Mouse (Mus musculus) embryonic facial prominence, embryonic 14.5 days (tissue): ENCODE results near the gene Ppcdc. TPM values are rescaled to one million over a fixed set of nuclear protein-coding genes. Genes with fewer than 3 reads are reported as not detected.
A peak's percentile ranks its signal among the peaks of the same experiment; 100 is the strongest.
"Not testable (repeated sequence)": the region's sequence is repeated elsewhere in the genome, so short reads cannot be mapped to it uniquely, and the experiment has no call there.

ENCODE experiments used
- ATAC-seq: fragments of 200-750 bp; cut with Nextera tagmentation; 2 replicates; pipeline ENCODE4 v1.8.0; 2017; ENCODE audit warnings: low read depth, moderate number of reproducible peaks, moderate TSS enrichment
- DNase-seq: peaks from one replicate; pipeline ENCODE4 v3.0.0-alpha.2; 2015; ENCODE audit warnings: low spot score
- H3K27ac ChIP-seq: fragments of 300-500 bp; sonication (generic); replicated peaks from 2 replicates; pipeline ENCODE4 v1.5.1; 2014; ENCODE audit warnings: low read depth, mild to moderate bottlenecking, low read length, moderate library complexity
- H3K27me3 ChIP-seq: fragments of 300-500 bp; sonication (generic); replicated peaks from 2 replicates; pipeline ENCODE4 v1.6.1; 2014; ENCODE audit warnings: low read length; ENCODE audit not compliant: control insufficient read depth, insufficient read depth
- H3K36me3 ChIP-seq: fragments of 300-500 bp; sonication (generic); 2 replicates; pipeline ENCODE4 v1.6.1; 2014; ENCODE audit warnings: low read length, mixed read lengths; ENCODE audit not compliant: control insufficient read depth, insufficient read depth
- H3K4me1 ChIP-seq: fragments of 300-500 bp; sonication (generic); 2 replicates; pipeline ENCODE4 v1.6.1; 2014; ENCODE audit warnings: antibody characterized with exemption, low read length; ENCODE audit not compliant: control insufficient read depth, insufficient read depth
- H3K4me2 ChIP-seq: fragments of 300-500 bp; sonication (generic); 2 replicates; pipeline ENCODE4 v1.6.1; 2014; ENCODE audit warnings: low read depth, mild to moderate bottlenecking, low read length, moderate library complexity, mixed read lengths
- H3K4me3 ChIP-seq: fragments of 300-500 bp; sonication (generic); 2 replicates; pipeline ENCODE4 v1.5.1; 2014; ENCODE audit warnings: low read depth, mild to moderate bottlenecking, low read length
- H3K9ac ChIP-seq: fragments of 300-500 bp; sonication (generic); 2 replicates; pipeline ENCODE4 v1.6.1; 2014; ENCODE audit warnings: low read depth, mild to moderate bottlenecking, low read length, moderate library complexity, mixed read lengths
- H3K9me3 ChIP-seq: fragments of 300-500 bp; sonication (generic); 2 replicates; pipeline ENCODE4 v1.6.1; 2016; ENCODE audit warnings: low read length; ENCODE audit not compliant: control insufficient read depth
- WGBS: fragments of 180-500 bp; shearing (Covaris S2); extraction: QIAGEN DNeasy Blood & Tissue Kit; methylation state at CpG from one replicate; pipeline ENCODE4 v1.1.7; 2014; 5-methylcytosine and 5-hydroxymethylcytosine counted together
- polyA plus RNA-seq: library from polyadenylated mRNA; unstranded; fragments of >200 nt; fragmentation: Nextera tagmentation; extraction: Ambion mirVana; gene quantifications from 2 replicates; pipeline ENCODE4 v1.2.1, GENCODE M21; 2014

The Ppcdc gene
- polyA plus RNA-seq, 1 experiment from 2014 or later: 20.2 TPM

DNA sequence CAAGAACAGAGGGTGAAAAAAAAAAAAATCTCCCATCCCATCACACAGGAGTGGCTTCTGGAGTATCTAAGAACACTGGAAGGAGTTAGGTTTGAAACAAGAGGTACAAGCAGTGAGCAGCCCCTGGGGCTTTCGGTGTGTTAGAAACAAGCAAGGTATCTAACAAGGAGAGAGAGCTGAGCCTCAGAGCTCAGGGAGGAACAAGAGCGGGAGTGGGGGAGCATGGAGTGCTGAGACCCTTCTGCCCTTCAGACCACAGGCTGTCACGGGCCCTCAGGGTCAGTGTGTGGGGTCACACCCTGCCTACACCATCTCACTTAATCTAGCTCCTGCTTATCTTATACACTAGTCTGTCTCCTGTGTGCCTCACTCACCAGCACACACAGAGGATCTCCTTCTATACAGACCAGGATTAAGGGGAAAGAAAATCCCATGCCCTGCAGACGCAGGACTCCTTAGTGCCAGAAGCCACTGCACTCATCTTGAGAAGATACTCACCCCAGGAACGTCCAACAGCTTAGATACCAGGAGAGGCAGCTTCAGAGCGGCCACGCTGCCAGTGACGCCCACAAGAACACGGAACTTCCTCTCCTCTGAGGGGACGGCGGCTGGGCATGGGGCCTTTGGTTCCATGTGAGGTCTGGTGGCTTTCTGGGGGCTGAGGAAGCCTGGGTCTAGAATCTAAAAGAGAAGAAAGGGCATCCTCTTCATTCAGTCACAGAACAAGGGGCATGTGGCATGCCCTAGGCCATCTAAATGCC lies 5.3 kb downstream of the Ppcdc start:
- H3K4me3 ChIP-seq: no peak overlapping the region
- no peak overlapping the region for H3K9ac ChIP-seq
- no peak overlapping the region for H3K27ac ChIP-seq
- peaks cover 16% of the 10 kb centered on the region for H3K4me1 ChIP-seq
- ATAC-seq (no peak), DNase-seq (no peak)
- no peaks in the 10 kb centered on the region for H3K9me3 ChIP-seq
- no peak overlapping the region for H3K4me2 ChIP-seq
- WGBS: 85% methylated on average over 11 of the region's 11 CpGs
- no peaks in the 10 kb centered on the region for H3K36me3 ChIP-seq
- H3K27me3 ChIP-seq: no peaks in the 10 kb centered on the region

GRCm38 (mm10) chr9:57433097-57434032 lies 6.6 kb downstream of the Ppcdc start:
- peak; percentile 87 for ATAC-seq

DNA sequence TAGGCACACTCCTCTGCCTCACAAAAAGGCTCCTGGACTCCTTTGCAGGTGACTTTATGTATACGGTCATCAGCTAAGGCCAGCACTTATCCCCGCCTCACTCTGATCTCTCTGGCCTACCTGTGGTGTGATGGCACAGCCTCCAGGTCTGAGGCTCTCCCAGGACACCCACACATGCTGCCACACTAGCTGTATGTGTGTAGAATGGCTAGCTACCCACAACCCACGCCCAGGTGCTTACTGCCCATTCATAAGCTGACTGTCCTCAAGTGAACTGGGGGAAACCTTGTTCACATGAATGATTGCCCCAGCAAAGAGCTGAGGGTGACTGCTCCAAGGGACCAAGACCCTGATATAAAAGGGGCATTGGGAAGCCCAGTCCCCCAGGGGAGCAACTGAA lies 7.4 kb downstream of the Ppcdc start:
- no peaks in the 10 kb centered on the region for H3K27me3 ChIP-seq
- H3K9ac ChIP-seq: no peak overlapping the region
- DNase-seq: no peak
- peak overlapping the region; percentile 84; the same call in 1 of the 2 replicates for H3K27ac ChIP-seq
- no peak overlapping the region for H3K4me2 ChIP-seq
- no peak for ATAC-seq
- H3K4me3 ChIP-seq: no peak overlapping the region
- WGBS: 85% methylated on average over 3 of the region's 3 CpGs
- H3K36me3 ChIP-seq: no peaks in the 10 kb centered on the region
- no peaks in the 10 kb centered on the region for H3K9me3 ChIP-seq
- H3K4me1 ChIP-seq: peaks cover 19% of the 10 kb centered on the region

More at GRCm38 (mm10) chr9:57433097-57434032, 6.6 kb downstream of the Ppcdc start:
- peak overlapping the region; percentile 84 for H3K27ac ChIP-seq
- WGBS: 10% methylated on average over 11 of the region's 11 CpGs
- H3K4me2 ChIP-seq: peak overlapping the region; percentile 26
- no peak overlapping the region for H3K4me3 ChIP-seq
- no peaks in the 10 kb centered on the region for H3K9me3 ChIP-seq
- no peaks in the 10 kb centered on the region for H3K27me3 ChIP-seq
- H3K4me1 ChIP-seq: peaks cover 19% of the 10 kb centered on the region
- DNase-seq: peak; percentile 93
- H3K36me3 ChIP-seq: no peaks in the 10 kb centered on the region
- H3K9ac ChIP-seq: peak overlapping the region; percentile 38; the same call in 1 of the 2 replicates

- no peaks in the 10 kb centered on the region for H3K27me3 ChIP-seq
- H3K9ac ChIP-seq: no peak overlapping the region; the same call in 1 of the 2 replicates
- 40% methylated on average over 9 of the region's 9 CpGs for WGBS
- H3K36me3 ChIP-seq: no peaks in the 10 kb centered on the region
- no peak overlapping the region for H3K4me2 ChIP-seq
- H3K4me1 ChIP-seq: peaks cover 19% of the 10 kb centered on the region
- no peak for ATAC-seq
- H3K9me3 ChIP-seq: no peaks in the 10 kb centered on the region
- no peak for DNase-seq
- no peak overlapping the region for H3K27ac ChIP-seq
- no peak overlapping the region for H3K4me3 ChIP-seq
These were observed 8.7 kb downstream of the Ppcdc start for GRCm38 (mm10) chr9:57431202-57431601.

DNA sequence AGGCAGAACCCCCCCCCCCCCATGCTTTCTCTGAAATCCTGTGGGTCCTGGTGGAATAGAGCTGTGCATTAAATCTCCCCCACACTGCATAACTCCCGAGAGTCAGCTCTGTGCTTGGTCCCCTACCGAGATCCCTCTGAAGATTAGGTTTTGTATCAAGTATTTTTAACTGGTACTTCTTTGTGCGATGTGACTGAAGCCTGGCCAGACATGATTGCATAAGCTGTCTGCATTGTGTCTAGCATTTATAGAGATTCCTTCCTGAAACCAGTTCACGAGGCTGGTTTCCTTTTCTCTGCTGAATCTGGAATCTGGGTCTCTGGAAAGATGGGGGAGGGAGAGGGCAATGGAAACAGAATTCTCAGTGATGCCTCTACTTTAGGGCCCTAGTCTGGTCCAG lies 11.5 kb downstream of the Ppcdc start:
- Histone ChIP-seq H3K4me1 (peaks cover 17% of the 10 kb centered on the region), H3K36me3 (no peaks in the 10 kb centered on the region), H3K27me3 (no peaks in the 10 kb centered on the region), H3K4me2 (no peak overlapping the region), H3K27ac (no peak overlapping the region), H3K4me3 (no peak overlapping the region), H3K9me3 (no peaks in the 10 kb centered on the region), H3K9ac (no peak overlapping the region)
- peak; percentile 46 for DNase-seq
- ATAC-seq: peak; percentile 45; the same call in 1 of the 2 replicates
- 25% methylated on average over 4 of the region's 4 CpGs for WGBS

DNA sequence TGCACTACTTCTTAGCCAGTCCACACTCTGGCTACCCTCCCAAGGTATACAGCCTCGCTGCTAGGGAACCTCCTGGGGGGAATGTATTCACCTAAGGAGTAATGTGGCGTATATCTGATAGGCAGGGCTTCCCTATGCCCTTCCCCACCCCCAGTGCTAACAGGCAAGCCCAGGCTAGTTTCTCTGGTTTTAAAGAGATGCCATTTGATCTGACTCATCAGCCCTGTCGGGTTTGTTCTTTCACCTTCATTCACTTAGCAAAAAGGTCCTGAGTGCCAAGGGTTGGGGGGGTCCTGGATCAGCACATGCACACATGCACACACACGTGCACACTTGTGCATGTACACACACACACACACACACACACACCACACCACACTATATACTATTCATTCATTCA lies 12.0 kb downstream of the Ppcdc start:
- H3K27me3 ChIP-seq: no peaks in the 10 kb centered on the region
- ATAC-seq (peak; percentile 38; the same call in 1 of the 2 replicates), DNase-seq (peak; percentile 70)

DNA sequence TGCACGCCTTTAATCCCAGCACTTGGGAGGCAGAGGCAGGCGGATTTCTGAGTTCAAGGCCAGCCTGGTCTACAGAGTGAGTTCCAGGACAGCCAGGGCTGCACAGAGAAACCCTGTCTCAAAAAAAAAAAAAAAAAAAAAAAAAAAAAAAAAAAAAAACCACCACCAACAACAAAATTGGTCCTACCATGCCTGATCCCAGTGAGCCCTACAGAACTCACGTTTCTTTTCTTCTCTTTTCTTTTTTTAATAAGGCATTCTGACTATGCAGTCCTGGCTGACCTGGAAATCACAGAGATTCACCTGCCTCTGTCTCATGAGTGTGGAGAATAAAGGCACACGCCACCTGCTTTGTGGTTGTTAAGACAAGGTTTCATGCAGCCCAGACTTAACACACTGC lies 12.8 kb downstream of the Ppcdc start:
- H3K27me3 ChIP-seq, H3K4me3 ChIP-seq, ATAC-seq, H3K4me2 ChIP-seq, H3K9ac ChIP-seq, H3K4me1 ChIP-seq, H3K9me3 ChIP-seq, H3K27ac ChIP-seq, DNase-seq, H3K36me3 ChIP-seq: not testable (repeated sequence)
- WGBS: 94% methylated on average over 4 of the region's 4 CpGs

More for the DNA sequence above, 12.0 kb downstream of the Ppcdc start:
- Histone ChIP-seq H3K4me2 (no peak overlapping the region), H3K9me3 (no peaks in the 10 kb centered on the region), H3K27ac (no peak overlapping the region), H3K4me3 (no peak overlapping the region), H3K36me3 (no peaks in the 10 kb centered on the region), H3K9ac (no peak overlapping the region), H3K4me1 (peaks cover 12% of the 10 kb centered on the region)
- WGBS: 55% methylated on average over 4 of the region's 4 CpGs

DNA sequence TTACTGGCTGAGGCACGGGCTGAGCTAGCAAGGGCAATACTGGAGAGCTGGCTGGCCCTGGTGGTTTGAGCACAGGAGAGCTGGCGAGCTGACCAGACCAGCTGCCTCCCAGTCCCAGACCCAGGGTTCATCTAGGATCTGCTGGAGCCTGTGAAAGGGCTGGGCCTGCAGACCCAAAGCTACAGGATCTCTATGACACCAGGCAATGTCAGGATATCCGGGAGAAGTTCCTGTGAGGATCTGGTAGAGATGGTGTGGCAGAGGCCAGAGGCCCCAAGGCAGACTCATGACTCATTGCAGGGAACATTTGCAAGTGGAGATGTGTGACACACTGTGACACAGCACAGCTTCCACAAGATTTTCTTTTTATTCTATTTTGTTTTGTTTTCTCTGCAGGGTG lies 14.8 kb downstream of the Ppcdc start:
- no peaks in the 10 kb centered on the region for H3K27me3 ChIP-seq
- no peak overlapping the region for H3K4me2 ChIP-seq
- H3K4me3 ChIP-seq: no peak overlapping the region
- H3K4me1 ChIP-seq: peaks cover 22% of the 10 kb centered on the region
- ATAC-seq: no peak
- peak; percentile 13 for DNase-seq
- H3K9me3 ChIP-seq: no peaks in the 10 kb centered on the region
- H3K9ac ChIP-seq: no peak overlapping the region
- no peak overlapping the region for H3K27ac ChIP-seq
- 74% methylated on average over 3 of the region's 3 CpGs for WGBS
- H3K36me3 ChIP-seq: no peaks in the 10 kb centered on the region
